Mouse (Mus musculus) 3134 (cell line): ENCODE measurements around the gene Gm3854.

Source experiments
- DNase-seq: peaks from one replicate; pipeline ENCODE4 v3.0.0-alpha.2; 2011; ENCODE audit warnings: low spot score; ENCODE audit not compliant: insufficient read length; ENCODE audit errors: extremely low read depth

Gene Gm3854

DNA sequence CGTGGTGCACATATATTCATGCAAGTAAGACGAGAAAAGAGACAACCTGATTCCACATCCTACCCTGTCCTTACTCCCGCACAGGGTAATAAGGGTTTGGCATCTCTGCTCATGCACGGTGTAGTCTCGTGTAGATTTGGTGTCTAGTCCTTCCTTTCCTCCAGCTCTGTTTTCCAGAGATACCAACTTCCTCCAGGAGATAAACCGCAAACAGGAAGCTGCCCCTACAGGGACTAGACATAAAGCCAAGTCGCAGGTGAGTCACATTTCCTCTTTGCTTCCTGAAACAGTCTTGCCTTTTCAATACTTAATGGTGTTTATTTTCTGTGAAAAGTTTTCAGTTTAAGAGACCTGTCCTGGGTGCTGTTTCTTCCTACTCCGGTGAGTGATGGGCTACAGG is 40.5 kb downstream of the Gm3854 start:
- DNase-seq, result no peak

DNA sequence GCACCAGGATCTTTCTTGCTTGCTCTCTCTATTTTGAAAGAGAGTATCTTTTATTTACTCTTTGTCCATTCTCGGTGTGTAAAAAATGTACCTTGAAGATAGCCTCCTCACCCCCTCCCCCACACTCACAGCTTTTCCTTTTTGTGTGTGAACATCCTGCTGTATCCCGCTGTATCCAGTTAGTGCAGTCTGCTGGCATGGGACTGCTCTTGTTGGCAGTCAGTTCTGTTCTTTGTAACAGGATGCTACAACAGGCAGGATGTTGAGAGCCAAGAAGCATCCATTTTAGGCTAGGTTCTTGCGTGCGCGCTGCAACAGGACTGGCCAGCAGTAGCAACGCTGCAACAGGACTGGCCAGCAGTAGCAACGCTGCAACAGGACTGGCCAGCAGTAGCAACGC is 43.4 kb downstream of the Gm3854 start:
- no peak for DNase-seq

DNA sequence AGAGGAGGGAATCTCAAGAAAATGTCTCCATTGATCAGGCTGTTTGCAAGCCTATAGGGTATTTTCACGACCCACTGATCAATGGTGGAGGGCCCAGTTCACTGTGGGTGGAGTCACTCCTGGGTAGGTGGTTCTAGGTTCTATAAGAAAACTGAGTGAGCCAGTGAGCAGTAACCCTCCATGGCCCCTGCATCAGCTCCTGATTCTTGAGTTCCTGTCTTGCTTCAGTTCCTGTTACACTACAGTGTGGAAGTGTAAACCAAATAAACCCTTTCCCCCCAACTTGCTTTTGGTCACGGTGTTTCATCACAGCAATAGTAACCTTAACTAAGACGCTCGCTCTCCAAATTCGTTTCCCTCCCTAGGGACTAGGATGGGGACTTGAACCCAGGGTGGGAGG is 45.4 kb downstream of the Gm3854 start:
- DNase-seq, result no peak

DNA sequence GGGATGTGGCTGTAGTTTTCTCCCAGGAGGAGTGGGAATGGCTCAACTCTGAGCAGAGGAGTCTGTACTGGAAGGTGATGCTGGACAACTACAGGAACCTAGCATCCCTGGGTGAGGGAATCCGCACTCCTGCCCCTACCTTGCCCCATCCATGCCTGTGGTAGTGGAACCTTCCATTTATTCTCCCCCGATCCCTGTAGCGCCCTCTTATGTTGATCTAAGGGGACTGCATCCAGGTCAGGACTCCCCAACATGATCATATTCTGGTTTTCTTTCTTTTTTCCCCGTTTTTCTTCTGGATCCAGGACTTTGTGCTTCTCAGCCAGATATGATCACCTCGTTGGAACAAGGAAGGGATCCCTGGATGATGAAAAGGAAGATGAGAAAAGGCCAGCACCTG is 45.9 kb downstream of the Gm3854 start:
- no peak for DNase-seq

DNA sequence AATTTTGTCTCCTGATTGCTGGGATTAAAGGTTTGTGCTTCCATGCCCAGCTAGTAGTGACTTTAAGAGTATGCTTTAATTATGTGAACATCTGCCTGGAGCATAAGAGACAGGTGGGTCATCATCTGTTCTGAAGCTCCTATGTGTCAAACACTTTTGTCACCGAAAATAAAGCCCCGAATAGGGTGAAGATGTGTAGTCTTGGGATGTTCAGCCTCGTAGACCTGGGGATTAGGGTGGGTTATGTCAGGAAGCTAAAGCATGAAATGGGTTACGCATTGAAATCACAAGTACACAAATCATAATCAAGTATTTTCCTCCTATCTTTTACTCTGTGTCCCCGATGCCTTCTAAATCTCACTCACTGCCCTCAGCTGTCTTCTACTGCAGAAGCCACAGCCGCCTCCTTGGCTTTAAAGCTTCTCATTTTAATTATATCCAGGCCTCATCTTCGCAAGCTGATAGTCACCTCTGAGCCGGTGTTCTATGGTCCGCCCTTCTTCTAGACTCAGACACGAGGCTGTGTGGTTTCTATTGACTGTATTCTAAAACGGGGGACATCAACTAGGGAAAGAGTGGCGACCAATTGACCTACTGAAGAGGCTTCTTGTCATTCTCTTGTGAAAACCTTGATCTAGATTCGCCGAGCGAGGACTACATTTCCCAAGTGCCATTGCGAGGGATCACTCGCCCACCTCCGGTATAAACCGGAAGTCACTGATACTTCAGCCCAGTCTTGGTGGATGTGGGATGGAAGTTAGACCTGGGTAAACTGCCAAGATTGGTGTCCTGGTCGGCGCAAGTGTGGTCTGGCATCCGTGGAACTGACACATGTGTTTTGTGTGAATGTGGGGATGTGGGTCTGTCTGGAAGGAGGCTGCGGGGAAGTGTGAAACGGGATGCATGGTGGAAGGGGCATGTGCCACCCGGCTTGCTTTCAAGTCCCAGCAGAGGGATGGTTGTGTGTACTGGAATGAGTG is 54.7 kb downstream of the Gm3854 start, which contains the start of gene Smim17:
Gene Smim17, plus strand, starts transcription at position 720 of the 980 bp plus-strand sequence.
- no peak for DNase-seq
